Comparison of ENCODE assay signal across 11 mouse cellular contexts in the genomic region with DNA sequence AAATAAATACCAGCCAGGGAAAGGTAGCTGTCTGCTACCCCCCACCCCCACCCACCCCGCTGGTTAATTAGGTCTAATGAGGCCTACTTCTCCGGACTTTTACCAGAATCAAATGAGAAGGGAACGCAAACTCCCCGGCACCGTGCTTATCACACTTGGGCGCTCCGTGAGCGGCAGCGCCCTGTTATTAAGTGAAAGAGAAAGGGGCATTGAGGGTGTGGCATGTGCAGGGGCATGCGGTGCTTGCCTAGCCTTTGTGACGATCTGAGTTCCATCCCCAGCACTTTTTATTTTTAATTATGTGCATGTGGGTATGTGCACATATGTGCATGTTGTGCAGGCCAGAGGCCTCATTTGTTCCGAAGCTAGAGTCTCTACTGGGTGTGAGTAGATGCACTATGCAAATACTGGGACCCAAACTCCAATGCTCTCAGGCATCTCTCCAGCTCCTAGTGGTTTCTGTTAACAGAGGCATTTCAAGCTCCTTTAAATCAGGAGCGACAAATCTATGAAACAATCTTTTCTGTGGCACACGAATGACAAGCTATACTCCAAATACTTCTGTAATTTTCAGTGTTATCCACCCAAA. TPM values are rescaled to one million over a fixed set of nuclear protein-coding genes. Genes with fewer than 3 reads are reported as not detected.
DNase-seq lines count a peak whose midpoint lies in the region; ATAC-seq and TF ChIP-seq lines count a peak whose summit lies in the region.
"Had no signal": no experiment of that assay in that cellular context is flagged by ENCODE, and none has a peak within 500 bp of the region (broad histone marks: within the 10 kb centered on the region; RNA-seq: fewer than 3 reads in every experiment).

No protein-coding gene starts in this region.

- no peaks in the 10 kb centered on the region for H3K9me3 ChIP-seq in kidney, embryonic 15.5 days (replicated peaks)
- H3K9me3 ChIP-seq in CH12.LX (replicated peaks; ENCODE audit: low read length): peaks cover 16% of the 10 kb centered on the region
- 0 out of 2 replicates have a peak, but pooled peaks cover 11% of the 10 kb centered on the region for H3K9me3 ChIP-seq in limb, embryonic 12.5 days
- H3K9me3 ChIP-seq: heart, embryonic 15.5 days had no signal

- peak; percentile 46 for ATAC-seq in kidney, embryonic 15.5 days (replicated peaks; ENCODE audit: low FRiP score)
- no peak for ATAC-seq in limb, embryonic 12.5 days (ENCODE audit: insufficient number of reproducible peaks, insufficient read depth, low FRiP score, low TSS enrichment, low read depth)
- ATAC-seq: midbrain, embryonic 16.5 days had no signal

- peak overlapping the region; percentile 73 for H3K27ac ChIP-seq in kidney, embryonic 15.5 days
- peak overlapping the region; percentile 17 for H3K27ac ChIP-seq in CH12.LX (ENCODE audit: insufficient read depth, low read depth)
- 0 out of 2 replicates have a peak overlapping the region, but pooled peaks have one; percentile 2 for H3K27ac ChIP-seq in limb, embryonic 12.5 days
- H3K27ac ChIP-seq: heart, embryonic 15.5 days; hindbrain, postnatal 0 days had no signal

- DNase-seq in kidney, postnatal 10 days: no peak
- peak; percentile 77 for DNase-seq in CH12.LX (ENCODE audit: extremely low read depth)
- peak; percentile 22 for DNase-seq in R1 (ENCODE audit: low read depth, low spot score)
- no peak for DNase-seq in spleen, postnatal 10 days (ENCODE audit: low spot score in 2 of 2)
- DNase-seq in adipocyte (ENCODE audit: low spot score): no peak
- DNase-seq in embryo, embryonic 10 days (ENCODE audit: low spot score): no peak

- H3K4me1 ChIP-seq in kidney, embryonic 15.5 days: peaks cover 23% of the 10 kb centered on the region
- peaks cover 9 to 32% of the 10 kb centered on the region in 2 experiments; a peak in 3 of 4 replicates for H3K4me1 ChIP-seq in CH12.LX (ENCODE audit: control insufficient read depth in 1 of 2, insufficient read depth in 2 of 2)
- H3K4me1 ChIP-seq in limb, embryonic 12.5 days (replicated peaks): peaks cover 16% of the 10 kb centered on the region

- 69% methylated on average over 14 of the region's 14 CpGs for WGBS in kidney, embryonic 15.5 days
- WGBS in limb, embryonic 12.5 days: 64% methylated on average over 14 of the region's 14 CpGs

- no peaks in the 10 kb centered on the region for H3K27me3 ChIP-seq in kidney, embryonic 15.5 days
- no peaks in the 10 kb centered on the region for H3K27me3 ChIP-seq in CH12.LX (replicated peaks)
- no peaks in the 10 kb centered on the region for H3K27me3 ChIP-seq in limb, embryonic 12.5 days
- H3K27me3 ChIP-seq: heart, embryonic 15.5 days had no signal

- no peak for TF ChIP-seq EP300 in CH12.LX (IDR thresholded peaks at IDR 0.05; ENCODE audit: low read length)

- H3K79me2 ChIP-seq in CH12.LX (replicated peaks; ENCODE audit: control insufficient read depth, extremely low read depth, insufficient read depth, poor library complexity, severe bottlenecking): no peaks in the 10 kb centered on the region

- no peak for TF ChIP-seq CTCF in CH12.LX (conservative IDR thresholded peaks at IDR 0.05 in 1 of 2, IDR thresholded peaks at IDR 0.05 in 1 of 2; ENCODE audit: low read depth in 2 of 2, low read length in 2 of 2)

- H3K9ac ChIP-seq in kidney, embryonic 15.5 days: no peak overlapping the region
- H3K9ac ChIP-seq in CH12.LX (ENCODE audit: insufficient read depth, low read depth): peak overlapping the region; percentile 19
- H3K9ac ChIP-seq in limb, embryonic 12.5 days (replicated peaks): no peak overlapping the region
- H3K9ac ChIP-seq: heart, embryonic 15.5 days had no signal

- no peak for TF ChIP-seq POLR2A in CH12.LX (IDR thresholded peaks at IDR 0.05; ENCODE audit: low read depth, low read length)

- dilution Hi-C loops in CH12.LX (cut with MboI; ENCODE audit: extremely low pct_ligation_motif_present, extremely low pct_unique_long_range_greater_than_20kb, low sequenced_read_pairs): no loop called here

- H3K4me2 ChIP-seq in kidney, embryonic 15.5 days: peak overlapping the region; percentile 37; the same call in 1 of the 2 replicates
- H3K4me2 ChIP-seq in CH12.LX (ENCODE audit: insufficient read depth, low read depth, poor library complexity, severe bottlenecking): peak overlapping the region; percentile 69
- H3K4me2 ChIP-seq in limb, embryonic 12.5 days: peak overlapping the region; percentile 26

- H3K4me3 ChIP-seq in kidney, embryonic 15.5 days (replicated peaks): no peak overlapping the region
- H3K4me3 ChIP-seq in CH12.LX (replicated peaks in 1 of 3; ENCODE audit: low read depth in 2 of 3, low read length in 2 of 3, poor library complexity in 1 of 3): peak overlapping the region in 2 of 3 experiments; percentile 1 to 50
- H3K4me3 ChIP-seq in limb, embryonic 12.5 days (replicated peaks): no peak overlapping the region
- H3K4me3 ChIP-seq: heart, embryonic 15.5 days had no signal

- in situ Hi-C loops in CH12.LX (cut with MboI; ENCODE audit: low pct_ligation_motif_present, low pct_unique_long_range_greater_than_20kb, low sequenced_read_pairs): no loop called here

- no peak; the same call in 1 of the 2 replicates for TF ChIP-seq RAD21 in CH12.LX (IDR thresholded peaks at IDR 0.05; ENCODE audit: low read depth, low read length)

- H3K36me3 ChIP-seq in kidney, embryonic 15.5 days: no peaks in the 10 kb centered on the region
- peaks cover 0 to 2% of the 10 kb centered on the region in 2 experiments for H3K36me3 ChIP-seq in CH12.LX (replicated peaks in 1 of 2; ENCODE audit: control insufficient read depth in 1 of 2, insufficient read depth in 1 of 2, low read length in 1 of 2)
- H3K36me3 ChIP-seq in limb, embryonic 12.5 days: no peaks in the 10 kb centered on the region
- H3K36me3 ChIP-seq: heart, embryonic 15.5 days had no signal

TF ChIP-seq in CH12.LX, 34 proteins besides CTCF, POLR2A, EP300 and RAD21:
- TF ChIP-seq MXI1 (IDR thresholded peaks at IDR 0.05; ENCODE audit: low read depth, low read length): peak; percentile 44; the same call in 1 of the 2 replicates
- TF ChIP-seq CHD1 (IDR thresholded peaks at IDR 0.05; ENCODE audit: low read depth, low read length): peak; percentile 19; the same call in 1 of the 2 replicates
- no peak for TF ChIP-seq RCOR1 (conservative IDR thresholded peaks at IDR 0.05; ENCODE audit: low read depth, low read length)

RNA-seq across cellular contexts. Expression of gene Peli1, which starts 57.8 kb away (rescaled TPM):
- polyA plus RNA-seq in kidney, embryonic 15.5 days (2015; fragmentation: Nextera tagmentation; extraction: Ambion mirVana): 44.3 and 45.4 TPM in 2 replicates
- total RNA-seq in CH12.LX (2012; rRNA removed) (6.7 and 7.8 TPM in 2 replicates), CH12.LX (2014; rRNA removed) (14.1 and 14.8 TPM in 2 replicates)
- 21.2 and 25.9 TPM in 2 replicates for polyA plus RNA-seq in CH12.LX (2012; ENCODE audit: insufficient read length, low read depth)
- polyA plus RNA-seq in limb, embryonic 12.5 days (2016; fragmentation: Nextera tagmentation; extraction: Ambion mirVana): 66.6 and 66.9 TPM in 2 replicates

Comparison
In these comparisons a context has a peak if more than half of its experiments do, and no peak if none do; other contexts are left out.
1. H3K27ac ChIP-seq: peak in every context shown above with its lines; median percentile 73 in kidney, embryonic 15.5 days; 17 in CH12.LX; 2 in limb, embryonic 12.5 days.
2. H3K4me3 ChIP-seq: peak in CH12.LX (2 of 3); none in kidney, embryonic 15.5 days (single experiment) and limb, embryonic 12.5 days (single experiment).
3. DNase-seq: peak in CH12.LX (single experiment) and R1 (single experiment); none in kidney, postnatal 10 days (single experiment), spleen, postnatal 10 days (0 of 2), adipocyte (single experiment) and embryo, embryonic 10 days (single experiment).
4. Peak in every context shown above with its lines, with median percentiles within 50 percentile points of each other: H3K4me2 ChIP-seq.